ENCODE assay signal across 8 mouse cellular contexts in the genomic region with DNA sequence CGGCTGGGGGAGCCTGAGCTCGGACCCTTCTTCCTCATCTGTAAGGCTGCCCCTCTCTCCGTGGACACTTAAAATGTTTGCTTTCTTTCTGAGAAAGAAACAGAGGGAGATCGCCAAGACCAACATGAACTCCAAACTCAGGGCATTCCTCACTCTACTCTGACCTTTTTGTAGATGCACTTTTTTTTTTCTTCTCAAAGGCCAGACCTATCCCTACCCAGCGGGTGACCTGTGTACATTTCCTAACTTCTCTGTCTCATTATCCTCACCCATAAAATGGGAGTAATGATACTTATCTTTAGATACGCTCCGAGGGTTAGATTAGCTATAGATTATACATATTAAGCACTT.
DNase-seq lines count a peak whose midpoint lies in the region; ATAC-seq and TF ChIP-seq lines count a peak whose summit lies in the region.

No protein-coding gene starts in this region.

- in situ Hi-C loops in ES-E14 (cut with MboI; ENCODE audit: low sequenced_read_pairs in 2 of 2, unreplicated experiment in 2 of 2), result no loop called here

- H3K27me3 ChIP-seq in heart, embryonic 12.5 days (replicated peaks), result no peaks in the 10 kb centered on the region
- H3K27me3 ChIP-seq in hindbrain, embryonic 11.5 days (ENCODE audit: control insufficient read depth, insufficient read depth, low read length), result no peaks in the 10 kb centered on the region

- H3K27ac ChIP-seq in heart, embryonic 12.5 days (ENCODE audit: poor library complexity, severe bottlenecking), result peak overlapping the region; percentile 92
- H3K27ac ChIP-seq in ES-E14 (ENCODE audit: insufficient read depth, low read depth, low read length, poor library complexity, severe bottlenecking), result peak overlapping the region; percentile 64
- H3K27ac ChIP-seq in hindbrain, embryonic 11.5 days (ENCODE audit: low read depth, low read length), result peak overlapping the region; percentile 77

- peak overlapping the region; percentile 52 for H3K4me3 ChIP-seq in heart, embryonic 12.5 days
- peak overlapping the region; percentile 63 to 68 for H3K4me3 ChIP-seq in ES-E14 (ENCODE audit: insufficient read depth in 1 of 2, low read depth in 1 of 2, low read length in 2 of 2, poor library complexity in 1 of 2, severe bottlenecking in 1 of 2)
- H3K4me3 ChIP-seq in hindbrain, embryonic 11.5 days (ENCODE audit: low read depth, low read length), result peak overlapping the region; percentile 55

- no peaks in the 10 kb centered on the region for H3K36me3 ChIP-seq in heart, embryonic 12.5 days
- H3K36me3 ChIP-seq in ES-E14 (ENCODE audit: control insufficient read depth, insufficient read depth, low read length, poor library complexity, severe bottlenecking), result no peaks in the 10 kb centered on the region
- no peaks in the 10 kb centered on the region for H3K36me3 ChIP-seq in hindbrain, embryonic 11.5 days (ENCODE audit: control insufficient read depth, insufficient read depth, low read length)

- H3K4me2 ChIP-seq in heart, embryonic 12.5 days, result peak overlapping the region; percentile 67
- peak overlapping the region; percentile 80 for H3K4me2 ChIP-seq in hindbrain, embryonic 11.5 days (replicated peaks; ENCODE audit: low read depth, low read length)

- no peaks in the 10 kb centered on the region for H3K9me3 ChIP-seq in heart, embryonic 12.5 days (replicated peaks)
- no peaks in the 10 kb centered on the region for H3K9me3 ChIP-seq in ES-E14 (ENCODE audit: control insufficient read depth, insufficient read depth, low read depth, low read length)
- no peaks in the 10 kb centered on the region for H3K9me3 ChIP-seq in hindbrain, embryonic 11.5 days (ENCODE audit: control insufficient read depth, low read length)

- peaks cover 31% of the 10 kb centered on the region for H3K4me1 ChIP-seq in heart, embryonic 12.5 days (replicated peaks)
- peaks cover 3 to 6% of the 10 kb centered on the region in 2 experiments for H3K4me1 ChIP-seq in ES-E14 (ENCODE audit: control insufficient read depth in 2 of 2, insufficient read depth in 2 of 2, low read length in 2 of 2, poor library complexity in 1 of 2)
- H3K4me1 ChIP-seq in hindbrain, embryonic 11.5 days (replicated peaks; ENCODE audit: control insufficient read depth, insufficient read depth, low read length), result no peaks in the 10 kb centered on the region; the same call in 1 of the 2 replicates

- ATAC-seq in heart, embryonic 12.5 days (ENCODE audit: insufficient number of reproducible peaks, low FRiP score), result no peak; the same call in 1 of the 2 replicates
- peak; percentile 11; the same call in 1 of the 2 replicates for ATAC-seq in hindbrain, embryonic 11.5 days (ENCODE audit: low FRiP score)
- 0 out of 2 replicates have a peak, but pooled peaks have one; percentile 0 for ATAC-seq in megakaryocyte progenitor cell, adult 5-6 weeks (replicated peaks; ENCODE audit: poor library complexity)

- intact Hi-C loops in heart, postnatal 10 days (cut with DNase I), result loop anchor here (1.0 to 5.0 kb wide), 3 partner anchors 107 to 396 kb away; a partner anchor contains a TSS

- H3K9ac ChIP-seq in heart, embryonic 12.5 days, result peak overlapping the region; percentile 77
- peak overlapping the region; percentile 84 for H3K9ac ChIP-seq in ES-E14 (ENCODE audit: insufficient read depth, low read depth, low read length, poor library complexity, severe bottlenecking)
- H3K9ac ChIP-seq in hindbrain, embryonic 11.5 days (ENCODE audit: low read depth, low read length), result peak overlapping the region; percentile 78

- 15% methylated on average over 7 of the region's 7 CpGs for WGBS in heart, embryonic 12.5 days
- 30% methylated on average over 7 of the region's 7 CpGs for WGBS in hindbrain, embryonic 11.5 days

- DNase-seq in heart, postnatal 10 days, result no peak
- no peak for DNase-seq in ES-E14 (ENCODE audit: low read depth, low spot score)
- DNase-seq in hindbrain, embryonic 11.5 days (ENCODE audit: low spot score), result no peak
- DNase-seq in cerebellum, postnatal 4 days (ENCODE audit: low spot score in 2 of 2), result no peak
- DNase-seq in c-Kit-positive CD71-positive TER-119-positive erythroid progenitor cells, embryonic 14.5 days (ENCODE audit: low spot score), result no peak
- no peak for DNase-seq in left cerebral cortex, adult 18-20 months (ENCODE audit: low spot score in 2 of 2)

TF ChIP-seq in ES-E14, 5 proteins besides CTCF, POLR2A, EP300 and RAD21:
- TF ChIP-seq ZNF384 (IDR thresholded peaks at IDR 0.05; ENCODE audit: low read depth, low read length), result 0 out of 2 replicates have a peak, but pooled peaks have one; percentile 38
- no peak for TF ChIP-seq CHD2 (IDR thresholded peaks at IDR 0.05; ENCODE audit: low read depth, low read length)
TF ChIP-seq in ES-E14: peak in this region for 1.
